Mouse (Mus musculus): ENCODE results near the gene Nmbr. TPM values are rescaled to one million over a fixed set of nuclear protein-coding genes. Genes with fewer than 3 reads are reported as not detected.

Nmbr gene
- total and polyA plus RNA-seq, 3 experiments, result 0.25 to 0.36 (median 0.26) TPM

GRCm38 (mm10) chr10:14705072-14706066 lies at the start of gene Nmbr, which contains the start of gene Vta1 (continued):
- TF ChIP-seq E2F4 (IDR thresholded peaks at IDR 0.05; ENCODE audit: insufficient replicate concordance, low read depth, low read length), result no peak

- Histone ChIP-seq H3K4me3 (replicated peaks in 1 of 3; ENCODE audit: low read depth in 2 of 3, low read length in 2 of 3, poor library complexity in 1 of 3) (no peak overlapping the region), H3K9ac (ENCODE audit: insufficient read depth, low read depth) (no peak overlapping the region), H3K36me3 (replicated peaks in 1 of 2; ENCODE audit: control insufficient read depth in 1 of 2, insufficient read depth in 1 of 2, low read length in 1 of 2) (peaks cover 20 to 45% of the 10 kb centered on the region in 2 experiments), H3K27me3 (replicated peaks) (no peaks in the 10 kb centered on the region), H3K4me1 (ENCODE audit: control insufficient read depth in 1 of 2, insufficient read depth in 2 of 2) (no peaks in the 10 kb centered on the region), H3K4me2 (ENCODE audit: insufficient read depth, low read depth, poor library complexity, severe bottlenecking) (no peak overlapping the region), H3K9me3 (replicated peaks; ENCODE audit: low read length) (no peaks in the 10 kb centered on the region), H3K79me2 (replicated peaks; ENCODE audit: control insufficient read depth, extremely low read depth, insufficient read depth, poor library complexity, severe bottlenecking) (no peaks in the 10 kb centered on the region), H3K27ac (ENCODE audit: insufficient read depth, low read depth) (no peak overlapping the region)
- in situ Hi-C loops (cut with MboI; ENCODE audit: low pct_ligation_motif_present, low pct_unique_long_range_greater_than_20kb, low sequenced_read_pairs) (no loop called here), dilution Hi-C loops (cut with MboI; ENCODE audit: extremely low pct_ligation_motif_present, extremely low pct_unique_long_range_greater_than_20kb, low sequenced_read_pairs) (no loop called here)
- TF ChIP-seq USF2 (conservative IDR thresholded peaks at IDR 0.05; ENCODE audit: low read depth, low read length), result no peak
- TF ChIP-seq E2F4 (IDR thresholded peaks at IDR 0.05; ENCODE audit: insufficient replicate concordance, low read depth, low read length), result no peak
- TF ChIP-seq TBP (conservative IDR thresholded peaks at IDR 0.05; ENCODE audit: low read depth, low read length), result no peak
- no peak for TF ChIP-seq IRF4 (IDR thresholded peaks at IDR 0.05; ENCODE audit: low read depth, low read length)
- no peak for TF ChIP-seq CTCF (conservative IDR thresholded peaks at IDR 0.05 in 1 of 2, IDR thresholded peaks at IDR 0.05 in 1 of 2; ENCODE audit: low read depth in 2 of 2, low read length in 2 of 2)
- no peak for TF ChIP-seq MEF2A (IDR thresholded peaks at IDR 0.05; ENCODE audit: borderline replicate concordance, low read depth, low read length)
- no peak for TF ChIP-seq POLR2AphosphoS2 (IDR thresholded peaks at IDR 0.05; ENCODE audit: low read depth, low read length)
- no peak for TF ChIP-seq ZNF384 (IDR thresholded peaks at IDR 0.05; ENCODE audit: low read depth, low read length)
- no peak for TF ChIP-seq TCF12 (IDR thresholded peaks at IDR 0.05; ENCODE audit: low read depth, low read length)
- TF ChIP-seq ZC3H11A (IDR thresholded peaks at IDR 0.05; ENCODE audit: low read depth, low read length), result no peak
- no peak for TF ChIP-seq CHD2 (IDR thresholded peaks at IDR 0.05; ENCODE audit: low read length)
- no peak for TF ChIP-seq NRF1 (IDR thresholded peaks at IDR 0.05; ENCODE audit: low read depth, low read length)
- no peak for TF ChIP-seq PAX5 (IDR thresholded peaks at IDR 0.05; ENCODE audit: low read length)
- no peak for DNase-seq (ENCODE audit: extremely low read depth)
Measured at GRCm38 (mm10) chr10:14660875-14661274, 44.5 kb upstream of the Nmbr start.

DNA sequence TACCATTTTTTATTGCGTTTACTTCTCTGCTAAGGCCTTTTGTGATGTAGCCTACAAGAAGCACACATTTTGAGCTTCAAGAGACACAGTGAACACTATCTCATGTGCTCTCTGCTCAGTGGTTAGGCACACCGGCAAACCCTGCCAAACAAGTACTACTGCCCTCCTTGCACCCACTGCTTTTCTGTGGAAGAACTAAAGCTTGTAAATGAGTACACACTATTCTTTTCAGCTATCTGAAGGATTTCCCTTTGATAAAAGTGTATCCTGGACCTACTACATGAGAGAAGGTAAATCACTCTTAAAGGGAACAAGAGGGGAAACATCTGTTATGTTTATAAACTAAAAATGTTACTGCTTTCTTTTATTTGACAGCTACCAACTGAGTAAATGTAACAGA lies 39.2 kb upstream of the Nmbr start:
- Histone ChIP-seq H3K9me3 (replicated peaks; ENCODE audit: low read length) (no peaks in the 10 kb centered on the region), H3K4me1 (ENCODE audit: control insufficient read depth in 1 of 2, insufficient read depth in 2 of 2) (no peaks in the 10 kb centered on the region), H3K9ac (ENCODE audit: insufficient read depth, low read depth) (no peak overlapping the region), H3K27me3 (replicated peaks) (no peaks in the 10 kb centered on the region), H3K36me3 (replicated peaks in 1 of 2; ENCODE audit: control insufficient read depth in 1 of 2, insufficient read depth in 1 of 2, low read length in 1 of 2) (peaks cover 21 to 43% of the 10 kb centered on the region in 2 experiments), H3K27ac (ENCODE audit: insufficient read depth, low read depth) (no peak overlapping the region), H3K4me3 (replicated peaks in 1 of 3; ENCODE audit: low read depth in 2 of 3, low read length in 2 of 3, poor library complexity in 1 of 3) (no peak overlapping the region), H3K4me2 (ENCODE audit: insufficient read depth, low read depth, poor library complexity, severe bottlenecking) (no peak overlapping the region), H3K79me2 (replicated peaks; ENCODE audit: control insufficient read depth, extremely low read depth, insufficient read depth, poor library complexity, severe bottlenecking) (no peaks in the 10 kb centered on the region)
- DNase-seq (ENCODE audit: extremely low read depth), result no peak
- in situ Hi-C loops (cut with MboI; ENCODE audit: low pct_ligation_motif_present, low pct_unique_long_range_greater_than_20kb, low sequenced_read_pairs), result no loop called here
- TF ChIP-seq ZKSCAN1 (IDR thresholded peaks at IDR 0.05; ENCODE audit: borderline replicate concordance, low read depth, low read length) (no peak), ETS1 (conservative IDR thresholded peaks at IDR 0.05; ENCODE audit: low read depth, low read length) (no peak), ELF1 (IDR thresholded peaks at IDR 0.05; ENCODE audit: low read depth, low read length) (no peak), RAD21 (IDR thresholded peaks at IDR 0.05; ENCODE audit: low read depth, low read length) (no peak), E2F4 (IDR thresholded peaks at IDR 0.05; ENCODE audit: insufficient replicate concordance, low read depth, low read length) (no peak), NRF1 (IDR thresholded peaks at IDR 0.05; ENCODE audit: low read depth, low read length) (no peak), CTCF (conservative IDR thresholded peaks at IDR 0.05 in 1 of 2, IDR thresholded peaks at IDR 0.05 in 1 of 2; ENCODE audit: low read depth in 2 of 2, low read length in 2 of 2) (no peak), UBTF (IDR thresholded peaks at IDR 0.05; ENCODE audit: low read depth, low read length) (no peak), EP300 (IDR thresholded peaks at IDR 0.05; ENCODE audit: low read length) (no peak), CHD1 (IDR thresholded peaks at IDR 0.05; ENCODE audit: low read depth, low read length) (no peak), HCFC1 (IDR thresholded peaks at IDR 0.05; ENCODE audit: low read depth, low read length) (no peak), JUND (conservative IDR thresholded peaks at IDR 0.05; ENCODE audit: low read depth, low read length) (no peak), RCOR1 (conservative IDR thresholded peaks at IDR 0.05; ENCODE audit: low read depth, low read length) (no peak), TCF12 (IDR thresholded peaks at IDR 0.05; ENCODE audit: low read depth, low read length) (no peak)
- dilution Hi-C loops (cut with MboI; ENCODE audit: extremely low pct_ligation_motif_present, extremely low pct_unique_long_range_greater_than_20kb, low sequenced_read_pairs), result no loop called here

Measured in CH12.LX (cell line).